Mouse (Mus musculus): ENCODE measurements around the gene Dlx4. TPM values are rescaled to one million over a fixed set of nuclear protein-coding genes. Genes with fewer than 3 reads are reported as not detected.

Gene Dlx4
- polyA plus RNA-seq (2015; fragmentation: Nextera tagmentation; extraction: Ambion mirVana), result 5.7 and 6.5 TPM in 2 replicates

DNA sequence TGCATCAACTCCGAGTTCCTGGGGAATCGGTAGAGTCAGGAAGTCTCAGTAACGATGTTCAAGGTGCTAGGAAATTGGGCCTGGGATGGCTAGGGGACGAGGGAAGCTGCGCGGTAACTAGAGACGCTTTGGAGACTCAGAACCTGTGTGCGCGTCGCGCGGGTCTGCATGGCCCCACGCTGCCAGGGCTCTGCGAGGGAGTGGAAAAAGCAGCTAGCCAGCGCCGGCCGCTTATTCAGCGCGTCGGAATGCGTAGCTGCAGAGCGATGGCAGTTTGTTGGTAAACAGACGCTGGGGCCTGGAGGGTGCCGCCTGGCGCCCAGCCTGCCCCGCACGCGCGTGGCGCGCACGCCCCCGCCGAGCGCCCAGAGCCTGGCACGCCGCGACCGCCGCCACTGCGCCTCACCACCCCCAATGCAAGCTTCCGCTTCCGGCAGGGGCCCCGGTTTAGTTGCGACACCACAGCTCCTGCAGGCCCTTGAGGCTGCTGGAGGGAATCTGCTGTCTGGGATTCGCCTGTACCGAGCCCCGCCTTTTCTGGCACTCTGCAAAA is at the start of gene Dlx4:
Dlx4 (minus strand) TSS at position 413 of the 553 bp plus-strand sequence.
- under 1% methylated on average over 48 of the region's 48 CpGs for WGBS

DNA sequence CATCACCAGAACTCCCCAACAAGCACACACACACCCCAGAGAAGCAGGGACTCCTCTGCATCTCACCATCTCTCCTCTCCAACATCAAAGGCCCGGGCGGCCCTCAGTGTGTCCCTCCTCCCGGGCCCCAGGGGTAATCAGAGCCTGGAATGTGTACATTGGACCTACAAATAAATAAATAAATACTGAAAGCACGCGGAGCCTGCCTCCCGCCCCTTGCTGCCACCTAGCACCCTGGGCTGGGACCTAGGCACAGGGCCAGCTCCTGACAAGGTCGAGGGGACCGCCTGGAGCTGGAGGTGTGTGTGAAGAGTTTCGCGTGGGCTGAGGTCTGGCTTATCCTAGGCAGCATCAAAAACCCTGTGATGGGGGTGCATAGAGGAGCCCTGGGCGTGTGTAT is 43.8 kb upstream of the Dlx4 start:
- Histone ChIP-seq H3K27me3 (no peaks in the 10 kb centered on the region), H3K9me3 (replicated peaks) (no peaks in the 10 kb centered on the region), H3K4me2 (replicated peaks) (no peak overlapping the region), H3K9ac (no peak overlapping the region), H3K4me1 (peaks cover 34% of the 10 kb centered on the region), H3K27ac (replicated peaks) (no peak overlapping the region), H3K4me3 (replicated peaks) (no peak overlapping the region), H3K36me3 (no peaks in the 10 kb centered on the region)
- no peak for ATAC-seq (ENCODE audit: insufficient number of reproducible peaks, low FRiP score, low TSS enrichment, low read depth)
- WGBS, result 43% methylated on average over 11 of the region's 11 CpGs

More for the DNA sequence above, at the start of gene Dlx4:
- Histone ChIP-seq H3K4me3 (replicated peaks) (peak within 1 kb of the TSS; percentile 47), H3K27me3 (peaks cover 98% of the 10 kb centered on the region), H3K27ac (replicated peaks) (peak within 1 kb of the TSS; percentile 25; the same call in 1 of the 2 replicates), H3K9me3 (replicated peaks) (no peaks in the 10 kb centered on the region), H3K4me1 (peaks cover 50% of the 10 kb centered on the region), H3K36me3 (no peaks in the 10 kb centered on the region), H3K4me2 (replicated peaks) (peak within 1 kb of the TSS; percentile 84), H3K9ac (0 out of 2 replicates have a peak within 1 kb of the TSS, but pooled peaks have one; percentile 37)
- peak; percentile 26; the same call in 1 of the 2 replicates for ATAC-seq (ENCODE audit: insufficient number of reproducible peaks, low FRiP score, low TSS enrichment, low read depth)

DNA sequence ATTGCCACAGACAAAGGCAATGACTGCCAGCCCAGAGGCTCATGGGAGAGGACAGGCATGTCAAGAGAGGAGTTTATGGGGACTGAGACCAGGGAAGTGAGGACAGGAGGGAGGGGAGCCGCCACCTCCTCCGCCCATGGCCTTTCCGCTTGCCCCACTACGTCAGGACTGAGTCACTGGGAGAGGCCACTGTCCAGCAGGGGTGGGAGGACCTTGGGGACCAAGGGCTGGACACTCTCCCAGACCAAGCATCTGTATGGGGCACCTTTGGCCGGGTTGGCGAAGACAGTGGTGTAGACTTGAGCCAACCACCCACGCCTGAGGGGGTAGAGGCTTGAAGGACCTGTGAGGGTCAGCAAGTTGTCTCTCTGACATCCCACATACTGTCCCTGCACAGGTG is 40.8 kb upstream of the Dlx4 start:
- no peak overlapping the region for H3K4me3 ChIP-seq (replicated peaks)
- H3K9me3 ChIP-seq (replicated peaks), result no peaks in the 10 kb centered on the region
- H3K4me2 ChIP-seq (replicated peaks), result no peak overlapping the region
- whole genome bisulfite sequencing, result 92% methylated on average over 7 of the region's 7 CpGs
- no peaks in the 10 kb centered on the region for H3K27me3 ChIP-seq
- H3K36me3 ChIP-seq, result no peaks in the 10 kb centered on the region
- H3K4me1 ChIP-seq, result peaks cover 53% of the 10 kb centered on the region
- no peak overlapping the region for H3K27ac ChIP-seq (replicated peaks)
- ATAC-seq (ENCODE audit: insufficient number of reproducible peaks, low FRiP score, low TSS enrichment, low read depth), result no peak
- no peak overlapping the region for H3K9ac ChIP-seq

DNA sequence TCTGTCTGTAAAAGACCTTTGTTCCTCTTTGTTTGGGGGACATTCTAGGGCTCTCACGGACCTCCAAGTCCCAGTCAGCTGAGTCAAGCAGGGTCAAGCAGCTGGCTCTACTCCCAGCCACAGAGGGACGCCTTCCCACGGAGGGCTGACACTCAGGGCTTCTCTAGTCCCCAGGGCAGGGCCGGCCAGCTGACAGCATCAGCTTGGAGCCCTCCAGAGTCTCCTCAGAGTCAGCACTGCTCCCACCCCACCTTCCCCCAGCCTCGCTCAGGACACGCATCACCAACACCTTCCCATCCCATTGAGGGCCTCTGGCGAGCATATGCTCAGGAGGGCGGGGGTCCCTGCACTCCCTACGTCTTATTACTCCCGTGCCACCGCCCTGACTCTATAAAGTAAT is 39.6 kb upstream of the Dlx4 start:
- H3K9me3 ChIP-seq (replicated peaks), result no peaks in the 10 kb centered on the region
- no peaks in the 10 kb centered on the region for H3K36me3 ChIP-seq
- ATAC-seq (ENCODE audit: insufficient number of reproducible peaks, low FRiP score, low TSS enrichment, low read depth), result no peak
- H3K9ac ChIP-seq, result no peak overlapping the region
- WGBS, result 27% methylated on average over 11 of the region's 11 CpGs
- no peak overlapping the region for H3K4me2 ChIP-seq (replicated peaks)
- no peak overlapping the region for H3K4me3 ChIP-seq (replicated peaks)
- H3K27me3 ChIP-seq, result no peaks in the 10 kb centered on the region
- peaks cover 55% of the 10 kb centered on the region for H3K4me1 ChIP-seq
- peak overlapping the region; percentile 44; the same call in 1 of the 2 replicates for H3K27ac ChIP-seq (replicated peaks)

DNA sequence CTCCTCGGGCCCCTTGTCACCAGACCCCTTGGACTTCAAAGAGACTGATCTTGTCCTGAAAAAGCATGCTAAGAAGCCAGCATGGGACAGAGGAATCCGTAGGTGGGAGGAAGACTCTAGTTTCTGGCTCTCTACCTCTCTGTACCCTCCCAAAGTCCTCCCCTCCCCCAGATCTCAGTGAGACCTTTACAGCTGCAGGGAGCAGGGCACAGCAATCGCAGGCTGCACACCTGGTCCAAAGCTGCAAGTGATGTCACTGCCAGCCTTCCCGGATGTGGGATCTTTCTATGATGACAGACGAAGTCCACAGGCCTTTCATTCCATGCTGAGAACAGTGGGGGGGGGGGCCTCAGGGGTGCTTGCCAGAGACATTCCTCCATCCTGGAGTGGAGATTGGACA is 38.5 kb upstream of the Dlx4 start:
- H3K27ac ChIP-seq (replicated peaks), result no peak overlapping the region
- 22% methylated on average over 5 of the region's 5 CpGs for WGBS
- H3K4me3 ChIP-seq (replicated peaks), result no peak overlapping the region
- H3K4me2 ChIP-seq (replicated peaks), result no peak overlapping the region
- no peak overlapping the region for H3K9ac ChIP-seq
- no peaks in the 10 kb centered on the region for H3K36me3 ChIP-seq
- no peak for ATAC-seq (ENCODE audit: insufficient number of reproducible peaks, low FRiP score, low TSS enrichment, low read depth)
- no peaks in the 10 kb centered on the region for H3K27me3 ChIP-seq
- H3K4me1 ChIP-seq, result peaks cover 50% of the 10 kb centered on the region
- H3K9me3 ChIP-seq (replicated peaks), result no peaks in the 10 kb centered on the region

DNA sequence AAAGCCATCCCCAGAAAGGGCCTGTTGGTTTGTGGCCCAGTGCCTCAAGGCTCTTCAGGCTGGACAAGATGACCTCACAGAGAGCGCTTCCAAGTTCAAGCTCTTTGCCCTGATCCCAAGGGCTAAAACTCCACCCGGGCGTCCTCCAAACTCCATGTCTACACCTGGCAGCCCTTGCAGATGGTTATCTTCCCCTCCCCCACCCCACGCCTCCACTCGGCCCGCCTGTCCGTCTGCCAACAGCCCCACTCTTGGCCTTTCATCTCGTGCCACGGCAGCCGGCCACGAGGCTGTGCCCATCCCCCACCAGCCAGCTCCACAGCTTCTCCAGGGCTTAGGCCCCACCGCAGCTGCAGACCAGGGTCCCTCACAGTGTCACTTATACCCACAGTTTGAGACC is 33.2 kb upstream of the Dlx4 start:
- H3K27ac ChIP-seq (replicated peaks), result no peak overlapping the region
- no peak overlapping the region for H3K4me3 ChIP-seq (replicated peaks)
- H3K4me1 ChIP-seq, result peaks cover 15% of the 10 kb centered on the region
- H3K9me3 ChIP-seq (replicated peaks), result no peaks in the 10 kb centered on the region
- no peak overlapping the region for H3K9ac ChIP-seq
- no peaks in the 10 kb centered on the region for H3K36me3 ChIP-seq
- no peaks in the 10 kb centered on the region for H3K27me3 ChIP-seq
- peak; percentile 35 for ATAC-seq (ENCODE audit: insufficient number of reproducible peaks, low FRiP score, low TSS enrichment, low read depth)
- H3K4me2 ChIP-seq (replicated peaks), result no peak overlapping the region
- 46% methylated on average over 12 of the region's 12 CpGs for WGBS

DNA sequence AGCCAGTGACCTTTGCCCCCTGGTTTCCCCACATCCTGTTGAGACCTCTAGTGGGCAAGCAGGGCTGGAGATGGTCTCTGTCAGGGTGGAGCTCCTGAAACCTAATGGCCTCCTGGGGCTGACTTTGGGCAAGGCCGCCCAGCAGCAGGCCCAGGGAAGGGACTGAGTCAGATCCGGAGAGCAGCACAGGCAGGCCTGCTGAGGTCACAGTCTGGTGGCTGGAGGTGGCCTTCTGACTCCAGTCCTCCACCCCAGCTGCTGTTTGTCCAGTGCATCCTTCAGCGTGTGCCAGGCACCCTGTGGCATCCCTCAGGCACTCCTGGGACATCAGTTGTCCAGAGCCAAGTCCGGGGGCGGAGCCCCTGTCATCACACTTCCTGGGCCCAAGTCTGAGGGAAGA is 19.8 kb upstream of the Dlx4 start:
- Histone ChIP-seq H3K27me3 (no peaks in the 10 kb centered on the region), H3K36me3 (no peaks in the 10 kb centered on the region), H3K4me1 (no peaks in the 10 kb centered on the region), H3K9ac (no peak overlapping the region), H3K4me3 (replicated peaks) (no peak overlapping the region), H3K4me2 (replicated peaks) (no peak overlapping the region), H3K9me3 (replicated peaks) (no peaks in the 10 kb centered on the region), H3K27ac (replicated peaks) (no peak overlapping the region)
- WGBS, result 67% methylated on average over 5 of the region's 5 CpGs
- ATAC-seq (ENCODE audit: insufficient number of reproducible peaks, low FRiP score, low TSS enrichment, low read depth), result no peak

DNA sequence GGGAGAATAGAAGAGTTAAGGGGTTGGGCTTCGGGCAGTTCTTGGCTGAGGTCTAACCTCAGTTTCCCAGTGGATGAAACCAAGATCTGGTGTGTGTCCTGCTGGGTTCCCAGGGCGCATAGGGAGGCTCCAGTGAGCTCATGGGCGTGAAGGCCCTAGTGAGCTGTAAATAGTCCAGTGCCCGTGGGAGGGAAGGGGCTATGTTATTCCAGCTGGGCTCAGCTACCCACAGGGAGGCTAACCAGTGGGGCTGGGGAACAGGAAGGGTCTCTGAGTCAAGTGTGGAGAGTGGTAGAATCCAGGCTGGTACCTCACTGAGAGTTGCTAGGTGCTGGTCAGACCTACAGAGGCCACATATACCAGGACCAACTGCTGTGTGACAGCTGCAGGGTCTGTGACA is 15.6 kb upstream of the Dlx4 start:
- WGBS, result 69% methylated on average over 4 of the region's 4 CpGs
- no peaks in the 10 kb centered on the region for H3K36me3 ChIP-seq

DNA sequence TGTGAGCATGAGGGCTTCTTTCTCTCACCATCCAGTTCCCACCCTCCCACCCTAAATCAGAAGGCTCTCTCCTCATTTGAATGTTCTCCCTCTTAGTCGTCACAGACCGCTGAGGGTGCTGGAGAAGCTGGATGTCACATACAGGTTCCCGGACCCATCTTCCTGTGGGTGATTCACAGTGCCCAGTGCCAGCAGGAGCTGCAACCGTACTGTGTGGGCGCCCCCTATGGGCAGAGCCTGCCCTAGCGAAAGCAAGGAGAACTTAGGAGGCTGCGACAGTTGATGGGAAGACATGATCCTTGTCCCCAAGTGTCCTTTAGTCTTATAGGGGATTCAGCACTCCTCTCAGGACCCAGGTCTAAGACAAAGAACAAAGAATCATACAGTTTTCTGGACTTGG is 14.6 kb upstream of the Dlx4 start:
- no peak for ATAC-seq (ENCODE audit: insufficient number of reproducible peaks, low FRiP score, low TSS enrichment, low read depth)
- WGBS, result 53% methylated on average over 7 of the region's 7 CpGs
- no peaks in the 10 kb centered on the region for H3K4me1 ChIP-seq
- H3K36me3 ChIP-seq, result no peaks in the 10 kb centered on the region
- H3K27ac ChIP-seq (replicated peaks), result no peak overlapping the region
- no peak overlapping the region for H3K4me2 ChIP-seq (replicated peaks)
- H3K9me3 ChIP-seq (replicated peaks), result no peaks in the 10 kb centered on the region
- no peak overlapping the region for H3K9ac ChIP-seq
- no peaks in the 10 kb centered on the region for H3K27me3 ChIP-seq
- H3K4me3 ChIP-seq (replicated peaks), result no peak overlapping the region

More for the DNA sequence above, 15.6 kb upstream of the Dlx4 start:
- no peak overlapping the region for H3K4me3 ChIP-seq (replicated peaks)
- H3K27me3 ChIP-seq, result no peaks in the 10 kb centered on the region
- H3K9me3 ChIP-seq (replicated peaks), result no peaks in the 10 kb centered on the region
- H3K9ac ChIP-seq, result no peak overlapping the region
- no peak overlapping the region for H3K27ac ChIP-seq (replicated peaks)
- no peak for ATAC-seq (ENCODE audit: insufficient number of reproducible peaks, low FRiP score, low TSS enrichment, low read depth)
- H3K4me1 ChIP-seq, result no peaks in the 10 kb centered on the region
- no peak overlapping the region for H3K4me2 ChIP-seq (replicated peaks)

DNA sequence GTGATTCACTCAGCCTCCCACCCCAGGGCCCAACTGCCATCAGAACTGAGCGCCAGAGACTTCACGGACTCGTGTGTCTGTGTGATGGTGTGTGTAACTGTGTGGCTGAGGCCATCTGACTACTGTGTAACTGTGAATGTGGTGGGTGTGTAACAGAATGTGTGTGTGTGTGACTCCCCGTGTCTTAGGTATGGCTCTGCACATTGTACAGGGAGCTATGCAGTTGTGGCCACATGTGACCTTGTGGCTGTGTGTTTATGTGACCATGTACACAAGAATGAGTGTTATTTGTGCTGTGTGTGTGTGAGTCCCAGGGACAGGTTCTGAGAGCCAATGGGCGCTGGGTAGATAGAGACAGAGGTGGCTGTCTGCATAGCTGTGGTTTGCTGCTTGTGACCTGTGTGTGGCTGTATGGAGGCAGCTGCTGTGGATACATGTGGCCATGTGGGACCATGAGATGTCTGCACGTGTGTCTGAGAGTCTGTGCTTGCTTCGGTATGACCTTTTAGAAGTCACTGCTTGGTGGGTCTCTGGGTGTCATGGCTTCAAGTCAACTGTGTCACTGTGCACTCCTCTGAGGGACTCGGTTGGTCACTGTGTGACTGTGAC is 13.8 kb upstream of the Dlx4 start:
- H3K27me3 ChIP-seq, result no peaks in the 10 kb centered on the region
- H3K9me3 ChIP-seq (replicated peaks), result no peaks in the 10 kb centered on the region
- H3K4me3 ChIP-seq (replicated peaks), result no peak overlapping the region
- WGBS, result 79% methylated on average over 8 of the region's 8 CpGs
- no peak overlapping the region for H3K27ac ChIP-seq (replicated peaks)
- H3K36me3 ChIP-seq, result no peaks in the 10 kb centered on the region
- no peaks in the 10 kb centered on the region for H3K4me1 ChIP-seq
- no peak overlapping the region for H3K4me2 ChIP-seq (replicated peaks)
- ATAC-seq (ENCODE audit: insufficient number of reproducible peaks, low FRiP score, low TSS enrichment, low read depth), result no peak
- no peak overlapping the region for H3K9ac ChIP-seq

DNA sequence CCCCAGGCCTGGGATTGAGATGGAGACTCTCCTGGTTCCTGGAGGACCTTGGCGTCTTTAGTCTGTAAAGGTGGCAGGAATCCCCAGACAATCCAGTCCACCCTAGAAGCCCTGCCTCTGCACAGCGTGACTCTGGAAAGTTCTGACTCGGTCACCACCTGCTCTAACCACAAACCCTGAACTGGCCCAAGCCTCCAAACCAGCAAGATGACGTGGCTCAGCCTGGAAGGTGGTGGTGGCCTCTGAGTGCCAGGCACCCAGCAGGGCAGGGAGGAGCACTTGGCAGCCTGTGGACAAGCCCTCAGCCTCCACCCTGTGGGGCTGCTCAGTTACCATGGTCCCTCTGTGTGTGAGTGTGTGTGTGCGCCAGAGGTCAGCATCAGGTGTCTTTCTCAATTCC is 11.8 kb upstream of the Dlx4 start:
- Histone ChIP-seq H3K36me3 (no peaks in the 10 kb centered on the region), H3K27me3 (peaks cover 2% of the 10 kb centered on the region; the same call in 1 of the 2 replicates), H3K4me1 (peaks cover 3% of the 10 kb centered on the region; the same call in 1 of the 2 replicates), H3K9ac (no peak overlapping the region), H3K27ac (replicated peaks) (no peak overlapping the region), H3K4me2 (replicated peaks) (no peak overlapping the region), H3K9me3 (replicated peaks) (no peaks in the 10 kb centered on the region), H3K4me3 (replicated peaks) (no peak overlapping the region)
- WGBS, result 71% methylated on average over 5 of the region's 5 CpGs
- ATAC-seq (ENCODE audit: insufficient number of reproducible peaks, low FRiP score, low TSS enrichment, low read depth), result no peak

DNA sequence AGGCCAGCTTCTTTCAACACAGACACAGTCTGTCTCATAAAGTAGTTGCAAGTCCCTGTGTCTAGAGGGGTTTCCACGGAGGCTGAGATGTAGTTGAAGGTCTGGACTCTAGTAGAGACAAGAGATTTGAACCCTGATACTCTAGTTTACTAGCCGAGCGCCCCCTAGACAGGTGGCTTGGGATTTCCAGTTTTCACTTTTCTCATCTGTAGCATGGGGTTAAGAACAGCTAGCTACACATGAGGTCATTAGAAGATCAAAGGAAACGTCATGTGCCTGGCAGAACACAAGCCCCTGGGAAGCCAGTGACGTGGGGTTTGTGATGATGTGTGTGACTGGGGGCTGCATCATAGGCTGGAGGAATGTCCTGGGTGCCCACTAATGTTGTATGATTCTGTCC is 11.3 kb upstream of the Dlx4 start:
- H3K9me3 ChIP-seq (replicated peaks), result no peaks in the 10 kb centered on the region
- H3K4me3 ChIP-seq (replicated peaks), result no peak overlapping the region
- H3K27me3 ChIP-seq, result peaks cover 7% of the 10 kb centered on the region; the same call in 1 of the 2 replicates
- H3K36me3 ChIP-seq, result no peaks in the 10 kb centered on the region
- 53% methylated on average over 5 of the region's 5 CpGs for WGBS
- H3K4me1 ChIP-seq, result peaks cover 3% of the 10 kb centered on the region; the same call in 1 of the 2 replicates
- no peak overlapping the region for H3K9ac ChIP-seq
- no peak overlapping the region for H3K4me2 ChIP-seq (replicated peaks)
- H3K27ac ChIP-seq (replicated peaks), result no peak overlapping the region
- no peak for ATAC-seq (ENCODE audit: insufficient number of reproducible peaks, low FRiP score, low TSS enrichment, low read depth)

Data from embryonic facial prominence, embryonic 15.5 days (tissue).